Mouse (Mus musculus): ENCODE results near the gene Kalrn.

The Kalrn gene

GRCm38 (mm10) chr16:34504250-34504649, 69.1 kb downstream of the Kalrn start:
- DNase-seq (ENCODE audit: low spot score), result no peak

- DNase-seq (ENCODE audit: low spot score), result no peak
These were observed 71.2 kb downstream of the Kalrn start for GRCm38 (mm10) chr16:34502110-34502509.

GRCm38 (mm10) chr16:34494741-34495140, 78.6 kb downstream of the Kalrn start:
- DNase-seq (ENCODE audit: low spot score), result no peak

GRCm38 (mm10) chr16:34493914-34494313, 79.4 kb downstream of the Kalrn start:
- no peak for DNase-seq (ENCODE audit: low spot score)

- DNase-seq (ENCODE audit: low spot score), result no peak
These were observed 82.1 kb downstream of the Kalrn start for GRCm38 (mm10) chr16:34491225-34491624.

GRCm38 (mm10) chr16:34490506-34490905, 82.8 kb downstream of the Kalrn start:
- DNase-seq (ENCODE audit: low spot score), result no peak

GRCm38 (mm10) chr16:34489805-34490325, 83.5 kb downstream of the Kalrn start:
- DNase-seq (ENCODE audit: low spot score), result no peak

- DNase-seq (ENCODE audit: low spot score), result no peak
These were observed 85.5 kb downstream of the Kalrn start for GRCm38 (mm10) chr16:34487823-34488222.

- DNase-seq (ENCODE audit: low spot score), result no peak
These were observed 86.1 kb downstream of the Kalrn start for GRCm38 (mm10) chr16:34487268-34487667.

- DNase-seq (ENCODE audit: low spot score), result no peak
These were observed 87.8 kb downstream of the Kalrn start for GRCm38 (mm10) chr16:34485483-34485882.

- no peak for DNase-seq (ENCODE audit: low spot score)
These were observed 88.4 kb downstream of the Kalrn start for GRCm38 (mm10) chr16:34484921-34485320.

GRCm38 (mm10) chr16:34484213-34484612, 89.1 kb downstream of the Kalrn start:
- DNase-seq (ENCODE audit: low spot score), result no peak

- no peak for DNase-seq (ENCODE audit: low spot score)
These were observed 89.6 kb downstream of the Kalrn start for GRCm38 (mm10) chr16:34483716-34484115.

GRCm38 (mm10) chr16:34474741-34475140, 98.6 kb downstream of the Kalrn start:
- DNase-seq (ENCODE audit: low spot score), result no peak

- DNase-seq (ENCODE audit: low spot score), result no peak
These were observed 99.4 kb downstream of the Kalrn start for GRCm38 (mm10) chr16:34473891-34474290.

GRCm38 (mm10) chr16:34471441-34471840, 101.9 kb downstream of the Kalrn start:
- no peak for DNase-seq (ENCODE audit: low spot score)

- DNase-seq (ENCODE audit: low spot score), result no peak
These were observed 103.0 kb downstream of the Kalrn start for GRCm38 (mm10) chr16:34470343-34470742.

- DNase-seq (ENCODE audit: low spot score), result no peak
These were observed 104.0 kb downstream of the Kalrn start for GRCm38 (mm10) chr16:34469277-34469868.

- no peak for DNase-seq (ENCODE audit: low spot score)
These were observed 106.7 kb downstream of the Kalrn start for GRCm38 (mm10) chr16:34466649-34467048.

- no peak for DNase-seq (ENCODE audit: low spot score)
These were observed 117.0 kb downstream of the Kalrn start for GRCm38 (mm10) chr16:34456314-34456713.

- no peak for DNase-seq (ENCODE audit: low spot score)
These were observed 127.7 kb downstream of the Kalrn start for GRCm38 (mm10) chr16:34445666-34446065.

- no peak for DNase-seq (ENCODE audit: low spot score)
These were observed 131.6 kb downstream of the Kalrn start for GRCm38 (mm10) chr16:34441704-34442103.

- DNase-seq (ENCODE audit: low spot score), result peak; percentile 52
These were observed 132.3 kb downstream of the Kalrn start for GRCm38 (mm10) chr16:34440994-34441414.

GRCm38 (mm10) chr16:34440019-34440615, 133.2 kb downstream of the Kalrn start:
- DNase-seq (ENCODE audit: low spot score), result no peak
